Mouse (Mus musculus) thymus, adult 2 months (tissue): ENCODE measurements at regions not wholly inside any gene's neighbourhood (a gene's known extent, or its start where the extent isn't known, plus 50 kb on each side); places are given as distances from the start of the nearest gene placed in this dataset.

Experiments
- CTCF ChIP-seq: fragments of 200-500 bp; IDR thresholded peaks from 2 replicates; pipeline ENCODE4 v1.5.1; 2012; ENCODE audit warnings: mild to moderate bottlenecking, control low read depth, low read length, moderate library complexity, borderline replicate concordance; ENCODE audit not compliant: control insufficient read depth, poor library complexity, insufficient read depth; ENCODE audit errors: extremely low read depth
- POLR2A ChIP-seq: fragments of 200-500 bp; IDR thresholded peaks from 2 replicates; pipeline ENCODE4 v1.6.1; 2012; ENCODE audit warnings: mild to moderate bottlenecking, low read length, control low read depth, moderate library complexity; ENCODE audit not compliant: control insufficient read depth, poor library complexity, insufficient read depth; ENCODE audit errors: extremely low read depth

GRCm38 (mm10) chr11:43958241-43958975, 57.4 kb upstream of the Adra1b start:
- TF ChIP-seq CTCF (no peak), POLR2A (no peak)
